Mouse (Mus musculus): Measurements from ENCODE around the gene Idh2.

The Idh2 gene

DNA sequence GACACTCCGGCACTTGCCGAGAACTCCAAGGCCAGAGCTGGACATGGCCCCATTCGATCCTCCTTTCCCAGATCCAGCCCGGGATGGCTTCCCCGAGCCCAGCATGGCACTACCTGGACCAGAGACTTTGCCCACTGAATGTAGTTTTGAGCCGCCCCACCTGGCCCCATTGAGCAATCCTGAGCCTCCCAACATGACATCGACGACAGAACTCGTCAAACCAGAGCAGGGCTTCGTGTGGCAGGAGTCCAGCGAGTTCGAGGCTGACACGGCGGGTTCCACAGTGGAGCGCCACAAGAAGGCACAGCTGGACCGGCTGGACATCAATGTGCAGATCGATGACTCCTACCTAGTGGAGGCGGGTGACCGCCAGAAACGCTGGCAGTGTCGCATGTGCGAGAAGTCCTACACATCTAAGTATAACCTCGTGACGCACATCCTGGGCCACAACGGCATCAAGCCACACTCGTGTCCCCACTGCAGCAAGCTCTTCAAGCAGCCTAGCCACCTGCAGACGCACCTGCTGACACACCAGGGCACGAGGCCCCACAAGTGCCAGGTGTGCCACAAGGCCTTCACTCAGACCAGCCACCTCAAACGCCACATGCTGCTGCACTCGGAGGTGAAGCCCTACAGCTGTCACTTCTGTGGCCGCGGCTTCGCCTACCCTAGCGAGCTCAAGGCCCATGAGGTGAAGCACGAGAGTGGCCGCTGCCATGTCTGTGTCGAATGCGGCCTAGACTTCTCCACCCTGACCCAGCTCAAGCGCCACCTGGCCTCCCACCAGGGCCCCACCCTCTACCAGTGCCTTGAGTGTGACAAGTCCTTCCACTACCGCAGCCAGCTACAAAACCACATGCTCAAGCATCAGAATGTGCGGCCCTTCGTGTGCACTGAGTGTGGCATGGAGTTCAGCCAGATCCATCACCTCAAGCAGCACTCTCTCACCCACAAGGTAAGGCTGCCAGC is 33.3 kb downstream of the Idh2 start:
- no peak for DNase-seq

DNA sequence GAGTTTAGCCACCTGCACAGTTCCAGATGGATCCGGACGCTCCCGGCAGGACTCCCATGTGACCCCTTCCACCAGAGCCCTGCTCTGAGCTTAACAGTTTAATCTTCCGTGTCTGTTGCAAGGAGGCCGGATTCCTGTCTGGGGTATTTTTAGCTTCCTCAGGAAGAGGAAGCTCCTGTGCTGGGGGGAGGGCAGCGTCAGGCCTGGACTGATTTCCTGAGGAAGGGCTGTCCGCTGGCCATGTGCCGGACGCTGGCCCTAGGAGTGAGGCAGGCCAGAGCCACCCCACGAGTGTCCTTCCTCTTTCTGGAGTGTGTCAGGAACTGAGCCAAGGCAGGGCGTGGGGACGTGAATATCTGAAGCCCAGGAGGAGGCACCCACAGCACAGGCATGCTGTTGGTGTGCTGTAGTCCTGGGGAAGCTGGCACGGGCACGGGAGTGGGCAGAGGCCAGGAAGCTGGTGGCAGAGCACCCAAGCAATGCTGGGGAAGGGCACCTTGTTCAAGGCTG is 36.3 kb downstream of the Idh2 start:
- DNase-seq, result no peak

DNA sequence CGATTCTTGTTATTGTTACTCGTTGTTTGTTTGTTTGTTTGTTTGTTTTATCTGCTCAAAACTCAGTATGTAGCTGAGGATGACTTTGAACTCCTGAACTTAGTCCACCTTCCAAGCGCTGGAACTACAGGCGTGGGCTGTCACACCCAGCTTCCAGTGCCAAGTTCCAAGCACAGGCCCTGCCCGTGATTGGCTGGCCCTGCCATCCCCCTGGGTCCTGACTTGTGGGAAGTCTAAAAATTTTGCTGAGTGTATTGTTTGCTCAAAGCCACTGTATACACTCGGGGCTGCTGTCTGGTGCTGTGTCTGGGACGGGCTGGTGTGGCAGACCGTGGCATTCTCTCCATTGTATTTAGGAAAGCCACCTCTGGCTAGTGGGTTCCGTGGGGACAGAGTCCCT is 37.4 kb downstream of the Idh2 start:
- no peak for DNase-seq

DNA sequence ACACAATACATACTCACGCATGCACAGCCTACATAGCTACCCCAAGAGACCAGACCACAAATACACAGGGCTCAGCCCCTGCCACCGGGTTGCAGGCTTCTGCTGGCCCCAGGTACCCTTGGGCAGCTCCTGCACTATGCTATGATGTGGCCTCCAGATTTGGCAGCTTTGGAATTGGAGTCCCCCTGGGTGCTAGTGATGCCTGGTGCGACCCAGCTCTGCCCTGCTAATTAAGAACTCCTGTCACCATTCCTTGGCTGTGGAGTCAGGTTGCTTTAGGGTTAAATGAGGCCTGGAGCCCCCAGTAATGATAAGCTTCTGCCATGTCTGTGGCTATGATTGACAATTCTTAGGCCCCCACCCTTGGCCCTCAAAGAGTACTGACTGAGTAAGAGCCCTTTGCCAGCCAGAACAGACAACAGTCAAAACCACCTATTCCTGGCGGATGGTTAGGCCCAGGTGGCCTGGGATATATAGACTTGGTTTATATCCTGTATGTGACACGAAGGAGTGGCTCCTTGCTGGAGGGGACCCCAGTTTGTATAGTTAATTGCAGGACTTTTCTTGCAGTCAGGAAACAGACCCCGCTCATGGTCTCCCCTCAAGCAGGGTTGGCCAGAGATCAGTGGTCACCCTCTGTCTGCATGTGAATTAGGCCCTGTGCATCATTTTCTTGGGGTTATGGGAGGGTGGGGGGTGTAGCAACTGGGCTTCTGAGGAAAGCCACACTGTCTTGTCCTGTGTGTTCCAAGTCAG is 38.1 kb downstream of the Idh2 start:
- no peak for DNase-seq

DNA sequence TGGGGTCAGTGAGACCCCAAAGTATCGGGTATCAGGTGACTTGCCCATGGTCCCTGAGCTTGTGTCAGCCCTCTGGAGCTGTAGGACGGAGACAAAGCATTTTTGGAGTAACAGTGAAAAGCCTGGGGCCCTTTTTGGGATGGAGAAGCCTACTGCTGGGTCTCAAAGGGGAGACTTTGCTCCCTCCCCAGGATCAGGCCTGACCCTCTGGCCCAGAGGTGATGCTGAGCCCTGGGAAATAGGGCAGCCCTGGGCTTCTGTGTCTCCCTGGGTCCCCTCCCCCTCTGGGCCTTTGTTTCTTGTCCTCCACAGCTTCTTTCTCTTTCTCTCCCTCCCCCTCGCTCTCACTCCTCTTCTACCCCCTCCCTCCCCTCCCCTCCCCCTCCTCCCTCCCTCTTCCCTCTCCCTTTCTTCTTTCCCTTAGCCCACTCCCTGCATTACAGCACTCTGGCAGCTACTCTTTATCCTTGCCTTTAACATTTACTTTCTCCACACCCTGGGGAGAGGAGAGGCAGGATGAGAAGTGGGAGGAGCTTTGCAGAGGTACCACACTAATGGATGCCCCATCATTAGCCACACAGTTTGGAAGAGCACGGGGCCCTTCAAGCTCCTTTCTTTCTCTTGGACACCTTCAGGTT is 39.1 kb downstream of the Idh2 start:
- no peak for DNase-seq

DNA sequence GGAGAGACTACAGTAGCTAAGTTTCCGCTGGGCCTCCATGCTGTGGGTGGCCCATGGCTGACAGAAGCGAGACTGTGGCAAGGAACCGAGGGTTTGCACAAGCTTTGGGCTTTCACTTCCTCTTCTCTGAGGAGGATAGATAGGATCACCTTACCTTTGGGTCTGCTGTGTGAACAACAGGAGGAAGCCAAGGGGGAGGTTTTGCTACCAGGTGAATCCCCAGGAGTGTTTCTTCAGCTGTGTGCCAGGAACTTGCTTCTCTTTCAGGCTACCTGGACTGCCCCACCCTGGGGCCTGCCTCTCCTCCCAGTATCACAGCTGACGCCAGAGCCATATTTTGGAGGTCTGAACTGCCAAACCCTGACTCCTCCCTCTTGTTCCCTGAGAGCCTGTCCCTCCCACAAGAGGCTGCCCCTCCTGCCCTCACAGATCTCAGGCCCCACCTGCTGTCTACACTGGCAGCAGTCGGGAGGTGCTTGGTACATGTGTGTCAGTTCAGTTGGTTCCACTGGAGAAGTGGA is 40.2 kb downstream of the Idh2 start:
- DNase-seq, result peak; percentile 36

DNA sequence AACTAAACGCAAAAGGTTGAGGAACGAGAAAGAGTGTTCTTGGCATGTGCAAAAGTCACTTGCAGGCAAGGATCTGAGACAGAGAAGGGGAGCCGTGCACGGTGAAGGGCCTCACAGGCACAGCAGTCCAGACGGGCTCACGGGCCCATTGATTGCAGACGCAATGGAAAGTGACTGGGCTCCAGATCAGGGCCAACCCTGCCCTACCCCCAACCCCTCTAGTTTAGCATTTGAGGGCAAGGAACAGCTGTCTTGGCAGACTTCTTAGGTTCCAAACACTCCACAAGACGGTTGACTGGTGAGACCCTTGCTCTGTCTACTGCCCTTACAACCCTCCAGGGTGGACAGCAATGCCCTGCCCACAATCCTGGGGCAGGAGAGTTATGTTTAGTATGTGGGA is 41.7 kb downstream of the Idh2 start:
- no peak for DNase-seq

DNA sequence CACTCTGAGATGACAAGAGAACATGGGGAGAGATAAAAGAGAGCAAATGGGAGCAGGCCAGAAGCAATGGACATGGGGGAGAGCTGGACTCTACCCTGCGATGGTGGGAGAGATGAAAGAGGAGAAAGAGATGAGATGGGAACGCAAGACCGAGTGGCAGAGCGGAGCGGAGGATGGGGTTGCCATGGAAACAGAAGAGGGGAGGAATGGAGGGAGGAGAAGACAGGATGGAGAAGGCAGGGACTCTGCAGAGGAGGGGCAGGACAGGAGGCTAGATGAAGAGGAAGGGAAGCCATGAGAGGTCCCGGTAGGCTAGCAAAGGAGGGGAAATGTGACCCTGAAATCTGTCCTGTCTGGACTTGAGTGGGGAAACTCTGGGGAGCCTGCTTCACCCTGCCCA is 42.9 kb downstream of the Idh2 start:
- DNase-seq, result no peak

DNA sequence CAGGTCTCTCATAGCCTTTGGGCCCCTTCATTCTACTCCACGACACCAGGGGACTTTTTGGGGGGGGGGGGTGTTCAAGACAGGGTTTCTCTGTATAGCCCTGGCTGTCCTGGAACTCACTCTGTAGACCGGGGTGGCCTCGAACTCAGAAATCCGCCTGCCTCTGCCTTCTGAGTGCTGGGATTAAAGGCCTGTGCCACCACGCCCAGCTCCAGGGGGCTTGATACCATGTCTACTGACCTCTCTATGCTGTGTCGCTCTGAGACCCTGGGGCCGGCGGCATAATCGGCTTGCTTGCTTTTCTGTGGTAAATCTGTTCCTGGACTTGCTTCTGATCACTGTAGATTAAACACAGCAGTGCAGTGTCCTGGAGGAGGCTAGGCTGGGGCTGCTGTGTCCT is 44.0 kb downstream of the Idh2 start:
- DNase-seq, result no peak

DNA sequence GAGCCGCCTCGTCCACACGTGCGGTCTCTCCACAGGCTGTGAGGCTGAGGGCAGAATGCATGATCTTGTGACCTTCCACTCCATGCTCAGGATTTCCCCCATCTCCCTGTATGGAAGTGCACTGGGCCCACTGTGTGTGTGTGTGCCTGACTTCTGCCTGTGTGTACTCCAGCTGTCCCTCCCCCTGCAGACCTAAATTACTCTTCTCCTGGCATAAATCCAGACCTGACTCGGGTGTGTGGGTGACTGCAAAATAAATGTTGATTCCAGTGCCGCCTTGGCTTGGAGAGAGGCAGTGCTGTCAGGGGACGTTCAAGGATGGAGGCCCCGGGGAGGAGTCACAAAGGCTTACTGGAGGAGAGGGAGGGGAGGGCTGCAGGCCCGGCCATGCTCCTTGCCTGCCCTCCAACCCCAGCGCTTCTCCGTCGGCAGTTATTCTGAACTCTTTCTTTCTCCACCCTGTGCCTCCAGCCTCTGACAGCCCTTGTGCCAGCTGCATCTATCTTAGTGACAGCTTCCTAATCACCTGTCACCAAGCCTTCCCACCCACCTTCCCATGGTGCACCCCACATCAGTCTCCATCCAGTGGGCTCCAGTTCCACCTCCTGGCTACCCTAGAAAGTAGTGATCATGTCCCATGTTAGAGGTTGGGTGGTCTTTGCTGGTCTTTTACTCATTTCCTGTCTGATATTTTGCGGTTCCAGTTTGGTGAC is 45.4 kb downstream of the Idh2 start:
- DNase-seq, result no peak

DNA sequence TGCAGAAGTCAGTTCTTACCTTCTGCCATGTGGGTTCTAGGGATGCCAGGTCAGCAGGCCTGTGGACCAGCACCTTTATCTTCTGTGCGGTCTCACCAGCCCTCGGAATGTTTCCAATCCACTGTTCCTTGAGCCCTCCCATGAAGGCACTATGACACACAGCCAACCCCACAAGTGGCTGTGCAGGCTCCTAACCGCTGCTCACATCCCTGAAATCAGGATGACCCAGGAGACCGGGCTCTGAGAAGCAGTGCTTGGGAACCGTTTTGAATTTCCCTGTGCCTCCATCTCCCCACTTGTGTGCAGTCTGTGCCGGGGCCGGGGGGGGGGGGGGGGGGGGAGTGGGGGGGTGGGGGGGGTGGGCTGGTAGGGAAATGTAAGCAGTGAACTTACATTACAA is 46.9 kb downstream of the Idh2 start:
- DNase-seq, result no peak

DNA sequence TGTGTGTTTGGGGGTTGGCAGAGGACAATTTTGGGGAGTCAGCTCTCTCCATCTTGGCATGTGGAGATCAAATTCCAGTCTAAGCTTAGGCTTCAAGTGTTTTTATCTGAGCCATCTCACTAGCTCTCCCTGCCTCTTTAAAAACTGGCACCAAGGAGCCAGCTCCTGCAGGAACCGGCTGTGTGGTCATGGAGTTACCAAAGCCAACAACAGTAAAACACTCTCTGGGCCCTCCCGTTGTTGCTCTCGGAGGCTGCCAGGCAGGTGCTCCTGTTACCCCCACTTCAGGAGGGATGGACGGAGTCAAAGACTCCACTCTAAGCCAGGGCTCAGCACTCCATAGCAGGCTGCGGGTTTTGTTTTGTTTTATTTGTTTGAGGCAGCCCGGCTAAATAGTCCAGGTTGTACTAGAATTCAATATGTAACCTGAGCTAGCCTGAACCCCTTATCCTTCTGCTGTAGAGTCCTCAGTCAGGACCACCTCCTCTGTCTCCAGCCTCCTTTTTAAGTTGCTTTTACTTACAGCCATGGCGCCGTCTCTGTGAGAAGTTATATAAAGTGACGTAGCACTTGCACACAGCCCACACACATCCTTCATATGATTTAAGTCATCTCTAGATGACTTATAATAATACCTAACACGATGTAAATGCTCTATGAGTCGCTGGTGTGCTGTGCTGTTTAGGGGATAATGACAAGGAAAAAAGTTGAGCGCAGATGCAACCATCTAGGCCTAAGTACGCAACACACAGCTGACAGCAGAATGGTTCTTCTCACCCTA is 48.3 kb downstream of the Idh2 start:
- DNase-seq, result no peak

DNA sequence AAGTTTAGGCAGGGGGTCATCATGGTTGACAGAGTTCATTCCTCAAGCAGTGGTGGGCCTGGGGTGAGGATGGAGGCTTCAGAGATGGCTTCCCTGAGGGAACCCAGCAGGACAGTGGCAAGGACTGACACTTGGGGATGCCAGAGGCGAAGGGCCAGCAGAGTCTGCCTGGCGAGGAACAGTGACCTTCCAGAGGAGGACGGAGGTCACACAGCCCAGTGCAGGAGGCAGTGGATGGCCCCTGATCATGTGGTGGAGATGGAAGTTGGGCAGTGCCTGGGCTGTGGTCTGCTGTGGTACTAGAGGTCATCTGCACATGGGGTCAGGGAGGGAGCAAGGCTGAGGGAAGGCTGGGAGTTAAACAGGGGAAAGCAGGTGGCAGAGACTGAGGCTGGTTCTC is 49.9 kb downstream of the Idh2 start:
- no peak for DNase-seq

DNA sequence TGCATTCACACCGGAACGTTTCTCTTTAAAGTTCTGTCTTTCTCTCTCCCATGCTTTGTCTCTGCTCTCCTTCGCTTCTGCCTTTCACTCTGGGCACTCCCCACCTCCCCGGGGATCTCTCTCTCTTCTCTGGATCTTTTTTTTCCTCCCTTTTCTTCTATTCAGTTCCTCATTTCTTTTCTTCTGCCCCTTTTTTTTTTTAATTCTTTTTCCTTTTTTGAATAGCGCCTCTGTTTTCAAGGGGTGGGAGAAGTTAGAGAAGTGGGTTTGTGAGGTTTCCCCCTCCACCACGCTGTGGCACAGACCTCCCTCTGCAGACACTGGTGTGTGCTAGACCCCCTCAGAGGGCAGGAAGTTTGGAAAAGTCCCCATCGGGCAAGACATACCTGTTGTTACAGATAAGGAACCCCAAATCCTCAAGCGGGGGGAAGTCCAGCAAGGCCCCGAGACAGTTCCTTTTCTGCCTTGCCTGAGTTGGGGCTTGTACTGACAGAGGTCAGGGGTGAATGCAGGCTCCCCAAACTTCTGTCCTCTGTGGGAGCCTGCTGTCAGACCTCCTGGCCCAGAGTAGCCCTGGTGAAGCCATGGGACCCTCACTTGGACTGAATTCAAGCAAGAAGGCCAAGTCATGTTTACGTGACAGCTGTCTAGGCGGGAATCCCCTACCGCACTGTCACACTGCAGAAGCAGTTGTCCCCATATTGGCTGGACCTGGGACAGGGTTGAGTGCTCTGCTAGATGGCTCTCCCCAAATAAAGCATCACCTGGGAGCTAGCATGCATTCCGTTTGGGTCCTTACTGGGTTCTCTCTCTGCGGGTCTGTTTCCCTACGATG is 51.1 kb downstream of the Idh2 start:
- DNase-seq, result no peak

DNA sequence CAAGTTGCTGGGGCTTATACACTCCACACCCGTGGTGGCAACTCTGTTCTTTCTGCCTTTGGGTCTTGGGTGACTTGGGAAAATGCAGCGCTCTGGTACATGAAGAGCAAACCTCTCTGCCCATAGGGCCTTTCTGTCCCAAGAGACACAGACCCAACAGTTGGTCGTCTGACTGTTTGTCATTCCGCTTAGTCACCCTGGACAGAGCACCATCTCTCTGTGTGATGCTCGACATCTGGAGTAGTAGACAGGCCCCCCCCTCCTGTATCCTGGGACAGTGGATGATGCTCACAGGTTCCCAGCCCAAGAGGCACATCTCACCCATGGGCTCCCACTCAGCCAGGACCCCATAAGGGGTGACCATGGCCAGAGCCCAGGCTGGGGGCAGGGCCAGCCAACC is 51.9 kb downstream of the Idh2 start:
- no peak for DNase-seq

DNA sequence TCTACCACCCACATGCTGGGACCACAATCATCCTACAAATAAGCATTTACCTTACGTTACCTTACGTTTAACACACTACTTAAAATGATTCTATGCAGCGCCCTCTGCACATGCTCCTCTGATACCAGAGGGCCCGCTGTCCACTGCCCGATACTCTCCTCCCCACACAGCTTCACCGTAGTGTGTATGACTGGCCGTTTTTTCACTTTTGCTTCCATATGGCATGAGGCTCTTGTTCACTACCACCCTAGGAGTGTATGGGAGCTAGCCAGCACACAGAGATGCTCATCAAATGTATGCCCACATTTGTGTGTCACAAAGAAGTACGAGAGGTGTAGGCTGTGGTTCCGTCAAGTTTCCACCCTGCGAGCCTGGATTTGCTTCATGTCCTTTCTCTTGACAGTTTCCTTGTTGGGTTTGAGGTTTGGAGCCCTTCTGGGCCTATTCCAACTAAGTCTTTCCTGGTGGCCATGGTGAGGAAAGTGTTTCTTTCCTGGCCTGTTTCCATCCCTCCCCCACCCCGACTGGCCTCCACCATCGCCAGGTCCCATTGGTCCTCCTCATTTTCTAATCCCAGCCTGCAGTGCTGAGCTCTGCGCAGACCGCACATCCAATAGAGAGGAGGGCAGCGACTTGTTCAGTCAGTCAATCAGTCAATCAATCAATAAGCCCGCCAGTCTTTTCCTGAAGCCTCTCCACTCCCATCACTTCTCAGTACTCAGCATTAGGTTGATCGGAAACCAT is 52.9 kb downstream of the Idh2 start:
- DNase-seq, result no peak

DNA sequence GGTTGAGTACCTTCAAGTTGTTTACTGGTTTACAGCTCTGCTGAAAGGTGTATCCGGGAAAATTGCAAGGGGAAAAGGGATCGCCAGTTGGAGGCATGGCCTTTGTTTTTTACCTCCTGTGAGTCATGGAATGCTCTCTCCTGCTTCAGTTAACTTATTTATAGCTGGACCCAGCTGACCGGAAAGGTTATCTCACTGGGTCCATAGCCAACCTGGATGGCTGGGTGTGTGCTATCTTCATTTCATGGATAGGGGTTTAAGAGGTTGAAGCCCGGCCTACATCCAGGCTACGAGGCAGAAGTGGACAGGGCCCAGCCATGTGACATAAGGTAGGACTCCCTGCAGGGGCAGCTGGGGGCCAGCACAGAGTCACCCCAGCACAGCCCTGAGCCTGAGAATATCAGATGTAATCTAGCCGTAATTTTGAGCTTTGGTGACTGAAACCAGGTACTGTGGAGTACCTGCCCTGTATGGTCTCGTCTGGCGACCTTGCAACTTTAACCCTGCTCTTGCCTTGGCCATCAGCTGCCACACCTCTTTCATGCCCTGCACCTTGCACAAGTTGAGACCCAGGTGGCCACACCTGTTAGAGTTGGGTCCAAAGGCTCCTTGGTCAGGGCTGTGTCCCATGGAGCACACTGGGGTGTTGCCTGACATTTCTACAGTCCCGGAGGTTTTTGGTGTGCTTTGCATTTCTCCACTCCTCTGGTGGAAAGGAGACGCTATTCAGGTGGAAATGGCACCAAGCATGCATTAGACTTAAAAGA is 55.0 kb downstream of the Idh2 start:
- DNase-seq, result no peak

DNA sequence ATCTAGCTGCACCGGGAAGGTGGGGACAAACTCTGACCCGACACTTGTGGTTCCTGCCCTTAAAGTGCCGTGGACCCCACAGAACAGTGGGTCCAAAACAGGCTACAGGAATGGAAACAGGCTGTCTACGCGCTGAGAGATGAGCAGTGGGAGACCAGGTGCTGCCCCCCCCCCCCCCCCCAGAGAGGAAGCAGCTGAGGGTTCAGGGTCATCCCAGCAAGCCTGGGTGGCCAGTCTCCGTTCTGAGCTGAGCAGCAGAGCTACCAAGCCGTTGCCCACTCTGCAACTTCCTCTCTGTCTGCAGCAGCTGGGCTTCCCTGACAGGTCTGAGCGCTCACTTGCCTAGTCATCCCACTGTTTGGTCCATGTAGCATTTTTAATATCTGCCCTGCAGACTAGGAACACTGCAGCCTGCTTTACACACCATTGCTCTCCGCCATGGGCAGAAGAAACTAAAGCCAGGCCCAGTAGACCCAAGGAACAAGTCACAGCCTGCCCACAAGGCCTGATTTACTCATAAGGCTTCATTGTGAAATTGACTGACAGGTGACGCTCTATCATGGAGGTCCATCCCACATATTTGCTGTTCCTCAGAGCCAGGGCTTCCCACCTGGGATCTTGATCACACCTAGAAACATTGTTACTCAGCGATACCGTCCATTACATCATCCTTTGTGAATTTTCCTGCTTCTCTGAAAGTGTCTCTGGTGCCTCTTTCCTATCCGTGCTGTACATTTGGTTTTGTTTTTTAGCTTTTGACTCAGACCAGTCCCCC is 55.9 kb downstream of the Idh2 start:
- no peak for DNase-seq

All from thymus, postnatal 14 days (tissue).